Mouse (Mus musculus): ENCODE results near the gene Wee1.

- no peak for TF ChIP-seq CTCF (IDR thresholded peaks at IDR 0.05; ENCODE audit: borderline replicate concordance, insufficient read depth, low read length)
- no peak for TF ChIP-seq POLR2A (IDR thresholded peaks at IDR 0.05; ENCODE audit: low read depth, low read length)
These were observed 43.7 kb upstream of the Wee1 start for GRCm38 (mm10) chr7:110078168-110078567.

All from embryonic fibroblast, embryonic 13.5 days (primary cell).